Mouse (Mus musculus) C2C12 (cell line): ENCODE data around the gene Abhd16a. TPM values are rescaled to one million over a fixed set of nuclear protein-coding genes. Genes with fewer than 3 reads are reported as not detected.

Source experiments
- H3K27me3 ChIP-seq: one replicate; pipeline ENCODE4 v1.6.1; 2011; ENCODE audit not compliant: control insufficient read depth, insufficient read depth, insufficient read length
- H3K36me3 ChIP-seq: one replicate; pipeline ENCODE4 v1.6.1; 2011; ENCODE audit not compliant: control insufficient read depth, insufficient read depth
- H3K4me3 ChIP-seq: one replicate; pipeline ENCODE4 v1.5.1; 2011; ENCODE audit warnings: mild to moderate bottlenecking, control low read depth; ENCODE audit not compliant: poor library complexity, insufficient read depth, severe bottlenecking
- H3K79me2 ChIP-seq: one replicate; pipeline ENCODE4 v1.6.1; 2011; ENCODE audit not compliant: control insufficient read depth, insufficient read depth
- H3K79me3 ChIP-seq: one replicate; pipeline ENCODE4 v1.6.1; 2011; ENCODE audit warnings: low read depth, control low read depth
- H3ac ChIP-seq: one replicate; pipeline ENCODE3; 2011; ENCODE audit warnings: low read depth; ENCODE audit not compliant: control insufficient read depth, insufficient read length
- CEBPB ChIP-seq: IDR thresholded peaks from one replicate; pipeline ENCODE4 v1.6.1; 2011; ENCODE audit warnings: low read depth, mild to moderate bottlenecking, control low read depth, moderate library complexity
- CTCF ChIP-seq: IDR thresholded peaks from one replicate; pipeline ENCODE4 v1.5.1; 2011; ENCODE audit not compliant: control insufficient read depth, insufficient read depth, insufficient read length
- FOSL1 ChIP-seq: IDR thresholded peaks from one replicate; pipeline ENCODE4 v1.8.0; 2011; ENCODE audit warnings: mild to moderate bottlenecking, low read length; ENCODE audit not compliant: poor library complexity, insufficient read depth, severe bottlenecking
- MAX ChIP-seq: IDR thresholded peaks from one replicate; pipeline ENCODE4 v1.6.1; 2011; ENCODE audit warnings: mild to moderate bottlenecking, control low read depth
- MYOD1 ChIP-seq: IDR thresholded peaks from one replicate; pipeline ENCODE4 v1.6.1; 2011; ENCODE audit warnings: low read depth; ENCODE audit not compliant: control insufficient read depth, insufficient read length
- MYOG ChIP-seq: IDR thresholded peaks from one replicate; pipeline ENCODE4 v1.6.1; 2011; ENCODE audit not compliant: control insufficient read depth, insufficient read length; ENCODE audit errors: extremely low read depth
- USF1 ChIP-seq: IDR thresholded peaks from one replicate; pipeline ENCODE4 v1.6.1; 2011; ENCODE audit warnings: low read depth, mild to moderate bottlenecking, control low read depth, moderate library complexity
- polyA plus RNA-seq: library from polyadenylated mRNA; unstranded; fragments of >200 nt; fragmentation: generic; extraction: Trizol; gene quantifications from one replicate; pipeline ENCODE4 v1.2.1, GENCODE M21; 2012; ENCODE audit warnings: missing spikeins

Abhd16a gene
- polyA plus RNA-seq, 1 experiment = 54.0 TPM

GRCm38 (mm10) chr17:35131500-35132173 lies 42.6 kb downstream of the Abhd16a start, which contains the start of gene Apom:
TSS of gene Apom (minus strand) at chr17:35132050.
- H3K27me3 ChIP-seq = no peaks in the 10 kb centered on the region
- TF ChIP-seq CTCF (no peak), MYOG (no peak), FOSL1 (no peak), USF1 (no peak), CEBPB (no peak), MYOD1 (no peak)
- H3ac ChIP-seq = no peak within 1 kb of the TSS
- H3K36me3 ChIP-seq = peaks cover 5% of the 10 kb centered on the region
- peaks cover 40% of the 10 kb centered on the region for H3K79me2 ChIP-seq
- H3K79me3 ChIP-seq = peaks cover 27% of the 10 kb centered on the region
- no peak within 1 kb of the TSS for H3K4me3 ChIP-seq

GRCm38 (mm10) chr17:35132174-35132560 lies 43.1 kb downstream of the Abhd16a start:
- H3K4me3 ChIP-seq = no peak overlapping the region
- H3K79me2 ChIP-seq = peaks cover 40% of the 10 kb centered on the region
- peaks cover 27% of the 10 kb centered on the region for H3K79me3 ChIP-seq
- H3K36me3 ChIP-seq = peaks cover 5% of the 10 kb centered on the region
- no peak overlapping the region for H3ac ChIP-seq
- no peak for TF ChIP-seq MAX
- TF ChIP-seq CTCF = no peak
- no peak for TF ChIP-seq USF1
- no peak for TF ChIP-seq MYOG
- no peak for TF ChIP-seq FOSL1
- no peaks in the 10 kb centered on the region for H3K27me3 ChIP-seq

- peaks cover under 1% of the 10 kb centered on the region for H3K36me3 ChIP-seq
- TF ChIP-seq CEBPB (no peak), USF1 (no peak), CTCF (no peak), MAX (no peak), MYOD1 (no peak), MYOG (no peak), FOSL1 (no peak)
- H3K4me3 ChIP-seq = no peak overlapping the region
- H3K79me2 ChIP-seq = peaks cover 40% of the 10 kb centered on the region
- no peaks in the 10 kb centered on the region for H3K27me3 ChIP-seq
- H3K79me3 ChIP-seq = peaks cover 30% of the 10 kb centered on the region
- H3ac ChIP-seq = no peak overlapping the region
These were observed 44.5 kb downstream of the Abhd16a start for GRCm38 (mm10) chr17:35133517-35133916.

- Histone ChIP-seq H3K27me3 (no peaks in the 10 kb centered on the region), H3K79me3 (peaks cover 43% of the 10 kb centered on the region), H3K36me3 (peaks cover 15% of the 10 kb centered on the region), H3K4me3 (peak within 1 kb of the TSS; percentile 81), H3ac (peak within 1 kb of the TSS; percentile 70), H3K79me2 (peaks cover 47% of the 10 kb centered on the region)
- TF ChIP-seq CTCF (no peak), MYOG (no peak), MAX (peak; percentile 99), CEBPB (no peak)
These were observed 45.9 kb downstream of the Abhd16a start, which contains the start of gene Bag6 for GRCm38 (mm10) chr17:35134801-35135590. TSS of gene Bag6 (plus strand) at chr17:35135178.

GRCm38 (mm10) chr17:35135591-35136320 lies 46.7 kb downstream of the Abhd16a start:
- TF ChIP-seq MYOG (no peak), MAX (no peak), CEBPB (no peak), CTCF (no peak), FOSL1 (no peak), USF1 (no peak), MYOD1 (no peak)
- peak overlapping the region; percentile 67 for H3ac ChIP-seq
- H3K79me3 ChIP-seq = peaks cover 44% of the 10 kb centered on the region
- H3K79me2 ChIP-seq = peaks cover 55% of the 10 kb centered on the region
- peaks cover 22% of the 10 kb centered on the region for H3K36me3 ChIP-seq
- H3K27me3 ChIP-seq = no peaks in the 10 kb centered on the region
- peak overlapping the region; percentile 81 for H3K4me3 ChIP-seq
